Mouse (Mus musculus) heart, adult 9 months (tissue): ENCODE results near the gene Zscan21.
A peak's percentile ranks its signal among the peaks of the same experiment; 100 is the strongest.
"Not testable (repeated sequence)": the region's sequence is repeated elsewhere in the genome, so short reads cannot be mapped to it uniquely, and the experiment has no call there.

ENCODE experiments used
- DNase-seq, 2 experiments: peaks; one replicate each; pipeline ENCODE4 v3.0.0; 2022; ENCODE audit warnings: low spot score in 2 of 2

Gene Zscan21

GRCm38 (mm10) chr5:138116255-138117198, at the start of gene Zscan21:
Zscan21 (plus strand) TSS chr5:138116903.
- DNase-seq = peak; percentile 92

GRCm38 (mm10) chr5:138073803-138074202, 42.9 kb upstream of the Zscan21 start:
- no peak for DNase-seq

- DNase-seq = no peak
These were observed 41.0 kb upstream of the Zscan21 start for GRCm38 (mm10) chr5:138075684-138076083.

- no peak for DNase-seq
These were observed 40.6 kb upstream of the Zscan21 start for GRCm38 (mm10) chr5:138076148-138076547.

GRCm38 (mm10) chr5:138080456-138080855, 36.2 kb upstream of the Zscan21 start:
- DNase-seq = no peak

- no peak for DNase-seq
These were observed 35.3 kb upstream of the Zscan21 start for GRCm38 (mm10) chr5:138081446-138081845.

- no peak for DNase-seq
These were observed 33.3 kb upstream of the Zscan21 start for GRCm38 (mm10) chr5:138083318-138083900.

GRCm38 (mm10) chr5:138083936-138084335, 32.8 kb upstream of the Zscan21 start:
- DNase-seq = no peak

- DNase-seq = no peak
These were observed 32.2 kb upstream of the Zscan21 start for GRCm38 (mm10) chr5:138084507-138084906.

- peak; percentile 80 to 84 for DNase-seq
These were observed 31.7 kb upstream of the Zscan21 start, which contains the start of gene Zkscan1 for GRCm38 (mm10) chr5:138084996-138085395. Zkscan1 (plus strand) TSS chr5:138085084.

- DNase-seq = no peak
These were observed 31.2 kb upstream of the Zscan21 start for GRCm38 (mm10) chr5:138085421-138085911.

GRCm38 (mm10) chr5:138086842-138087241, 29.9 kb upstream of the Zscan21 start:
- DNase-seq = no peak

GRCm38 (mm10) chr5:138088366-138088765, 28.3 kb upstream of the Zscan21 start:
- no peak for DNase-seq

- no peak for DNase-seq
These were observed 27.6 kb upstream of the Zscan21 start for GRCm38 (mm10) chr5:138089108-138089551.

- no peak for DNase-seq
These were observed 26.4 kb upstream of the Zscan21 start for GRCm38 (mm10) chr5:138090271-138090670.

GRCm38 (mm10) chr5:138090737-138091136, 26.0 kb upstream of the Zscan21 start:
- no peak for DNase-seq

- DNase-seq = no peak
These were observed 23.9 kb upstream of the Zscan21 start for GRCm38 (mm10) chr5:138092771-138093170.

- no peak for DNase-seq
These were observed 22.2 kb upstream of the Zscan21 start for GRCm38 (mm10) chr5:138094474-138094873.

GRCm38 (mm10) chr5:138104976-138105375, 11.7 kb upstream of the Zscan21 start:
- DNase-seq = no peak

- no peak for DNase-seq
These were observed 9.6 kb upstream of the Zscan21 start for GRCm38 (mm10) chr5:138107130-138107529.

GRCm38 (mm10) chr5:138109847-138110396, 6.8 kb upstream of the Zscan21 start:
- DNase-seq = not testable (repeated sequence)
